Mouse (Mus musculus): ENCODE data around the gene Wdr73.

DNA sequence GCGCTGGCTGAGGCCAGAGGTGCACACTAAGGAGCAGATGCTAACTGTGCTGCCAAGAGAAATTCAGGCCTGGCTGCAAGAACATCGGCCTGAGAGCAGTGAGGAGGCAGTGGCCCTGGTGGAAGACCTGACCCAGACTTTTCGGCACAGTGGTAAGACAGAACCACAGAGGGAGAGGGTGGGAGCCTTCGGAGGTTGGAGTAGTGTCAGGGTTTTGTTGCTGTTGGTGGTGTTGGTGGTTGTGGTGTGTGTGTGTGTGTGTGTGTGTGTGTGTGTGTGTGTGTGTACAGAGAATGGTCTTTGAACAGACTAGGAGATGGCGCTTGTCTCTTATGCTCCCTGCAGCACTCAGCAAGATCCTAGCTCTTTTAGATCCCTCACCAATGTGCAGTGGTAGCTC is 37.5 kb downstream of the Wdr73 start:
- no peak for TF ChIP-seq CTCF (IDR thresholded peaks at IDR 0.05; ENCODE audit: low read depth, low read length)
- no peak for TF ChIP-seq POLR2A (IDR thresholded peaks at IDR 0.05; ENCODE audit: borderline replicate concordance, low read depth, low read length)

All from bone marrow macrophage, adult 2 months (primary cell).